Mouse (Mus musculus) layer of hippocampus, postnatal 14 days (tissue): ENCODE data around the gene Wwox. TPM values are rescaled to one million over a fixed set of nuclear protein-coding genes. Genes with fewer than 3 reads are reported as not detected.

Source experiments
- DNase-seq, 2 experiments: peaks; one replicate each; pipeline ENCODE4 v3.0.0; 2021 to 2022; ENCODE audit warnings: low spot score in 2 of 2, mixed read lengths in 1 of 2
- total RNA-seq, 2 experiments: library from RNA; stranded (reverse); gene quantifications; 2 replicates each; pipeline ENCODE4 v1.2.3; 2021

The Wwox gene
- total RNA-seq, 2 experiments from 2014 or later = 11.2 to 12.3 TPM

GRCm38 (mm10) chr8:115259806-115260205 is 820.4 kb downstream of the Wwox start:
- DNase-seq = no peak

GRCm38 (mm10) chr8:115267196-115267595 is 827.7 kb downstream of the Wwox start:
- no peak for DNase-seq

- DNase-seq = no peak
Measured at GRCm38 (mm10) chr8:115269601-115270000, 830.1 kb downstream of the Wwox start.

GRCm38 (mm10) chr8:115273976-115274375 is 834.5 kb downstream of the Wwox start:
- DNase-seq = no peak

- no peak for DNase-seq
Measured at GRCm38 (mm10) chr8:115276281-115276680, 836.8 kb downstream of the Wwox start.

- DNase-seq = no peak
Measured at GRCm38 (mm10) chr8:115278291-115278690, 838.8 kb downstream of the Wwox start.

GRCm38 (mm10) chr8:115290224-115290623 is 850.8 kb downstream of the Wwox start:
- DNase-seq = no peak

- DNase-seq = no peak
Measured at GRCm38 (mm10) chr8:115296760-115297159, 857.3 kb downstream of the Wwox start.

GRCm38 (mm10) chr8:115302484-115302883 is 863.0 kb downstream of the Wwox start:
- peak; percentile 6 to 47 for DNase-seq

- DNase-seq = no peak
Measured at GRCm38 (mm10) chr8:115307412-115307811, 868.0 kb downstream of the Wwox start.

- DNase-seq = no peak
Measured at GRCm38 (mm10) chr8:115311003-115311402, 871.5 kb downstream of the Wwox start.

- DNase-seq = no peak
Measured at GRCm38 (mm10) chr8:115312371-115312770, 872.9 kb downstream of the Wwox start.

- no peak for DNase-seq
Measured at GRCm38 (mm10) chr8:115322501-115322900, 883.0 kb downstream of the Wwox start.

GRCm38 (mm10) chr8:115330671-115331070 is 891.2 kb downstream of the Wwox start:
- DNase-seq = no peak

- DNase-seq = no peak
Measured at GRCm38 (mm10) chr8:115333972-115334371, 894.5 kb downstream of the Wwox start.

GRCm38 (mm10) chr8:115336361-115336760 is 896.9 kb downstream of the Wwox start:
- DNase-seq = no peak

GRCm38 (mm10) chr8:115348704-115349103 is 909.2 kb downstream of the Wwox start:
- no peak for DNase-seq

- no peak for DNase-seq
Measured at GRCm38 (mm10) chr8:115350707-115351106, 911.3 kb downstream of the Wwox start.

GRCm38 (mm10) chr8:115357663-115358335 is 918.3 kb downstream of the Wwox start:
- DNase-seq = no peak

GRCm38 (mm10) chr8:115358481-115358880 is 919.0 kb downstream of the Wwox start:
- no peak for DNase-seq

- no peak for DNase-seq
Measured at GRCm38 (mm10) chr8:115359701-115360100, 920.2 kb downstream of the Wwox start.

GRCm38 (mm10) chr8:115362518-115362917 is 923.1 kb downstream of the Wwox start:
- no peak for DNase-seq

- DNase-seq = no peak
Measured at GRCm38 (mm10) chr8:115374957-115375356, 935.5 kb downstream of the Wwox start.
